Mouse (Mus musculus): ENCODE measurements around the gene Olfr638. TPM values are rescaled to one million over a fixed set of nuclear protein-coding genes. Genes with fewer than 3 reads are reported as not detected.
"Not testable (repeated sequence)": the region's sequence is repeated elsewhere in the genome, so short reads cannot be mapped to it uniquely, and the experiment has no call there.

Olfr638 gene
- not detected in 2 replicates for polyA plus RNA-seq (2015; fragmentation: Nextera tagmentation; extraction: Ambion mirVana)

DNA sequence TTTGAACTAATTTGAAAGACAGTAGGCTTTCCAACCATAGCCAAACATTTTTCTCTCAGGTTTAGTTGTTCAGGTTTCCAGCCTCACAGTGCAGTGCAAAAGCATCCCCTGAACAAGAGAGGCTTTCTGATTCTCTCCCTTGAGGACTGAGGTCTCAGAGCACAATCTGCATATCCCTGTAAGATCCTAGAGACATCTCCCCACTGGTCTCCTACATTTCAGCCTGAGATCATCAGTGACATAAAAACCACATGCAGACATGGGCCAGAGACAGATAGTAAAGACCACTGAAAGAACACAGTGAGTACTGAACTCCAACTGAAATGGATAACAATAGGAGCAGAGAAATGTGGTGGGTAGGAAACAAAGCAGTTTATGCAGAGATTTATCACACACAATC, at the start of gene Olfr638:
Gene Olfr638, plus strand, starts transcription at position 301 of the 400 bp plus-strand sequence.
- Histone ChIP-seq H3K27ac (no peak within 1 kb of the TSS), H3K27me3 (no peaks in the 10 kb centered on the region), H3K36me3 (no peaks in the 10 kb centered on the region), H3K9ac (no peak within 1 kb of the TSS), H3K4me2 (no peak within 1 kb of the TSS), H3K9me3 (replicated peaks) (no peaks in the 10 kb centered on the region), H3K4me1 (no peaks in the 10 kb centered on the region), H3K4me3 (replicated peaks) (no peak within 1 kb of the TSS)
- no peak for ATAC-seq (replicated peaks; ENCODE audit: low FRiP score)

DNA sequence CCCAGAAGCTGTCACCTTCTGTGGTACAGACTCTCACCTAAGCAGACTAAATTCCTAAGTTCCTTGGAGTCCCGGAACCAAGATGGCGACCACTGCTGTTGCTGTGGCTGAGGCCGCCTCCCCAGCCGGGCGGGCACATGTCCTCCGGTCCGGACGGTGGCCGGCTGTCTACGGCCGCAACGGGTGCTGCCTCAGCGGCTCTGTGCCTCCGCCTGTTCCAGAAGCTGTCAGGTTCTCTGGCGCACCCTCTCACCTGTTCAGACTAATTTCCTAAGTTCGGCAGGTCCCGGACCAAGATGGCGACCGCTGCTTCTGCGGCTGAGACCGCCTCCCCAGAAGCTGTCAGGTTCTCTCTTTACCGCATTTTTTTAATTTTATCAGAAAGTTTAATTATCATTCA, 31.7 kb upstream of the Olfr638 start:
- not testable (repeated sequence) for H3K9ac ChIP-seq; ATAC-seq (replicated peaks; ENCODE audit: low FRiP score)
- WGBS: 96% methylated on average over 22 of the region's 22 CpGs

DNA sequence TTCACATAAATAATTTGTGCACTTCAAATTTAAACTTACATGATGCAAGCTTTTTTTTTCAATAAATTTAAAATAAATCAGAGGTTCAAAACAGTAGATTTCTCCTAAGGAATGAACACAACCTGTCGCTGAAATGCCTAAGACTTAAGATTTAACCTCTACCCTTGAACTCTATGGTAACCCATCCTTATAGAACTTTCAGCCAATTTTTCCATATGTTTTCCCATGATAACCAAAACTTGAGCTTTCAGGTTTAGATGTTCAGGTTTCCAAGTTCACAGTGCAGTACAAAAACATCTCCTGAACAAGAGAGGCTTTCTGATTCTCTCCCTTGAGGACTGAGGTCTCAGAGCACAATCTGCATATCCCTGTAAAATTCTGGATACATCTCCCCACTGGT, 27.7 kb upstream of the Olfr638 start, which contains the start of gene Olfr635:
Gene Olfr635, plus strand, starts transcription at position 301 of the 400 bp plus-strand sequence.
- 82% methylated on average over 1 of the region's 1 CpGs for WGBS
- H3K4me2 ChIP-seq: no peak within 1 kb of the TSS

More for the DNA sequence above, 31.7 kb upstream of the Olfr638 start:
- H3K4me3 ChIP-seq (replicated peaks); H3K27me3 ChIP-seq; H3K27ac ChIP-seq; H3K4me1 ChIP-seq; H3K4me2 ChIP-seq; H3K36me3 ChIP-seq; H3K9me3 ChIP-seq (replicated peaks): not testable (repeated sequence)

DNA sequence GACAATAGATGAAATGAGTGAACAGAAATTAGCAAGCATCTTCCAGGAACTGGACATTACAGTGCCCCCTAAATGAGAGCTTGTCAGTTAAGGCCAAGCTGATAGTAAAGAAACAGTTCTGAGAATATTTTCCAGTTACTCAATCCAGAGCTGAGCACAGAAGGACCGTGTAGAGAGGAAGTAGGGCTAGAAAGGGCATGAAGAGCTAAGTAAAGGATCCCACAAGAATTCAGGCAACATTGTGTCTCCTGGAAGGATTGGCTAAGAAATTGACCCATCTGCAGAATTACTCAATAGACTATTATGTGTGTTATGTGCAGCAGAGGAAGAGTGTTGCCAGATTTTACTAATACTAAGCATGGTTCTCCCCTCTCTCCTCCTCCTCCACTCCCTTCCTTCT, 26.8 kb upstream of the Olfr638 start:
- H3K4me1 ChIP-seq: no peaks in the 10 kb centered on the region
- H3K9ac ChIP-seq: no peak overlapping the region
- no peak overlapping the region for H3K4me2 ChIP-seq
- H3K27ac ChIP-seq: no peak overlapping the region
- no peaks in the 10 kb centered on the region for H3K27me3 ChIP-seq
- 83% methylated on average over 1 of the region's 1 CpGs for WGBS
- no peaks in the 10 kb centered on the region for H3K9me3 ChIP-seq (replicated peaks)
- no peaks in the 10 kb centered on the region for H3K36me3 ChIP-seq
- no peak overlapping the region for H3K4me3 ChIP-seq (replicated peaks)
- ATAC-seq (replicated peaks; ENCODE audit: low FRiP score): no peak

More for the DNA sequence above, 27.7 kb upstream of the Olfr638 start, which contains the start of gene Olfr635:
- H3K4me3 ChIP-seq (replicated peaks): no peak within 1 kb of the TSS
- H3K27ac ChIP-seq: no peak within 1 kb of the TSS
- H3K36me3 ChIP-seq: no peaks in the 10 kb centered on the region
- no peaks in the 10 kb centered on the region for H3K4me1 ChIP-seq
- no peak within 1 kb of the TSS for H3K9ac ChIP-seq
- no peaks in the 10 kb centered on the region for H3K27me3 ChIP-seq
- no peaks in the 10 kb centered on the region for H3K9me3 ChIP-seq (replicated peaks)
- no peak for ATAC-seq (replicated peaks; ENCODE audit: low FRiP score)

DNA sequence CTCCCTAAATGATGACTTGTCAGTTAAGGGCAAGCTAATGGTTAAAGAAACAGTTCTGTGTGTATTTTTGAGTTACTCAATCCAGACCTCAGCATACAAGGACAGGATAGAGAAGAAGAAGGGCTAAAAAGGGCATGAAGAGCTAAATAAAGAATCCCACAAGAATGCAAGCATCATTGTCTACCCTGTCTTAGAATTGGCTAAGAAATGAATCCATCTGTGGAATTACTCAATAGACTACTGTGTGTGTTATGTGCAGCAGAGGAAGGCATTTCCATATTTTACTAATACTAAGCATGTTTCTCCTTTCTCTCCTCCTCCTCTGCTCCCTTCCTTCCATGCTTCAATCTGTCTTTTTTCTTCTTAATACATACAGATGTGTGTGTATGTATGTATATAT, 578 bp downstream of the Olfr638 start:
- H3K27me3 ChIP-seq: no peaks in the 10 kb centered on the region
- no peak overlapping the region for H3K4me2 ChIP-seq
- H3K36me3 ChIP-seq: no peaks in the 10 kb centered on the region
- no peaks in the 10 kb centered on the region for H3K9me3 ChIP-seq (replicated peaks)
- no peak overlapping the region for H3K9ac ChIP-seq
- H3K27ac ChIP-seq: no peak overlapping the region
- no peak for ATAC-seq (replicated peaks; ENCODE audit: low FRiP score)
- no peak overlapping the region for H3K4me3 ChIP-seq (replicated peaks)
- H3K4me1 ChIP-seq: no peaks in the 10 kb centered on the region

DNA sequence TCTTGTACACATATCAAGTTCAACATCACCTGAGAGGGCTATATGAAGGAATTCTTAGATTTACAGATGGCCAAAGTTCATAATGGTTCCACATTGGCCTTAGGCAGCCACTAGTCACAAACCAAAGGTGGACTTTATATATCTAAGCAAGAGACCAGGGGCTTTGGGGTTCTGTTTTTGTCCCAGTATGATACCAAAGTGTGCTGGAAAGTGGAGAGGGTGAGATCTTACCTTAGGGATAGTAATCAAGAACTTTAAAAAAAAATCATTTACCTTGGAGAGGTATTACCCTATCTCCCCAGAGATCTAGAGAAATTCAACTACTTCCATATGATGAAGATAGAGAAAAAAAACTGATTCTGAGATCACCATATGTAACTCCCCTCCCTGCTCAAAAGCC, 18.7 kb downstream of the Olfr638 start, which contains the start of gene Olfr639:
Gene Olfr639, minus strand, starts transcription at position 101 of the 400 bp plus-strand sequence.
- H3K4me3 ChIP-seq (replicated peaks): no peak within 1 kb of the TSS
- H3K36me3 ChIP-seq: no peaks in the 10 kb centered on the region
- H3K27me3 ChIP-seq: no peaks in the 10 kb centered on the region
- H3K4me1 ChIP-seq: no peaks in the 10 kb centered on the region
- no peak within 1 kb of the TSS for H3K4me2 ChIP-seq
- no peak within 1 kb of the TSS for H3K9ac ChIP-seq
- no peak within 1 kb of the TSS for H3K27ac ChIP-seq
- H3K9me3 ChIP-seq (replicated peaks): no peaks in the 10 kb centered on the region
- no peak for ATAC-seq (replicated peaks; ENCODE audit: low FRiP score)

DNA sequence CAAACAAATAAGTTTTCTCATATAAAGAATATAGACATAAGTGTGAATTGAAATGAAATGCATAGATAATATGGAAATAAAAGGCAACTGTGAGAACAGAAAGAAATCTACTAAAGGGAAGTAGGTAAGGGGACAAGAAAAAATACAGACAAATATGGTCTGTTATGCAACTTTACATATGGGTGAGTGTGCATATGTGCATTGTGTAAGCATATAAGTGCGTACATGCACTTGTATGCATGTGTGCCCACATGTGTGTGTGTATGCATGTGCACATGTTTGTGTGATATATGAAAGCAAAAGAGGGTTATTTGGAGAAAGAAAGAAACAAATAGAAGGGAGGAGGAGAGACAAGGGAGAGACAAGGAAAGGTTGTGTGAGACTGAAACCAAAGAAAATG, 20.4 kb downstream of the Olfr638 start:
- H3K27me3 ChIP-seq: no peaks in the 10 kb centered on the region
- WGBS: 93% methylated on average over 1 of the region's 1 CpGs

DNA sequence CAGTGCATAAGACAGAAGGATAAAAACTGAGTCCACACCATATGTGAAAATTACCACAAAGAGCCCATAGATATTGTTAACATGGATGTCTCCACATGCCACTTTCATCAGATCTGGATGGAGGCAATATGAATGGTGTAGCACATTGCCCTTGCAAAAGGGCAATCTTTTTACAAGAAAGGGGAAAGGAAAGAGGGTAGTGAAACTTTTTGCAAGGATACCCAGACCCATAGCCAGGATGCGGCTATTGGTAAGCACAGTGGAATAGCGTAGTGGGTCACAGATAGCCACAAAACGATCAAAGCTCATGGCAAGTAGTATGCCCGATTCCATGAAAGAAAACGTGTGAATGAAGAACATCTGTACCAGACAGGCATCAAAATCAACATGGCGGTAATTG, 23.1 kb downstream of the Olfr638 start:
- no peak overlapping the region for H3K27ac ChIP-seq
- no peak overlapping the region for H3K9ac ChIP-seq
- H3K4me3 ChIP-seq (replicated peaks): no peak overlapping the region
- H3K36me3 ChIP-seq: no peaks in the 10 kb centered on the region
- no peak for ATAC-seq (replicated peaks; ENCODE audit: low FRiP score)
- no peaks in the 10 kb centered on the region for H3K9me3 ChIP-seq (replicated peaks)
- H3K27me3 ChIP-seq: no peaks in the 10 kb centered on the region
- no peaks in the 10 kb centered on the region for H3K4me1 ChIP-seq
- WGBS: 94% methylated on average over 6 of the region's 6 CpGs
- H3K4me2 ChIP-seq: no peak overlapping the region

More for the DNA sequence above, 20.4 kb downstream of the Olfr638 start:
- Histone ChIP-seq H3K9ac (no peak overlapping the region), H3K27ac (no peak overlapping the region), H3K4me3 (replicated peaks) (no peak overlapping the region), H3K4me1 (no peaks in the 10 kb centered on the region), H3K9me3 (replicated peaks) (no peaks in the 10 kb centered on the region), H3K36me3 (no peaks in the 10 kb centered on the region), H3K4me2 (no peak overlapping the region)
- ATAC-seq (replicated peaks; ENCODE audit: low FRiP score): no peak

DNA sequence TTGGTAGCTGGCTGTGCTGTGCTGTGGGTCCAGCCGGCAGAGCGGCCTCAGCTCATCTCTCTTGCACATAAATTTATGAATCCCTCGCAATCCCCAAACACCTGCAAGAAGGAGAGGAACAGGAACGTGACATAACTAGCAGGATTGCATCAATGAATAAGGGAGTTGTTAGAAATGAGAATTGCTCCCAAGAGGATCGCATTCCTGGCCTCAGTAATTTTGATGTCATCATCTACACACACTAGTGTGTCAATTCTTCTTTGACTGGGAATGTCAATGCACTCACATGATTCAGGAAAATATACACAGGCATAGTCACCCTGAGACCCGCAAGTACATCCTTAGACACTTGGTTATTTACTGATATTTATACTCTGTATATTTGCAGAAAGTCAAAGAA, 26.9 kb downstream of the Olfr638 start, which contains the start of gene Olfr640:
Gene Olfr640, minus strand, starts transcription at position 101 of the 400 bp plus-strand sequence.
- WGBS: 78% methylated on average over 6 of the region's 6 CpGs
- Histone ChIP-seq H3K27me3 (no peaks in the 10 kb centered on the region), H3K9ac (no peak within 1 kb of the TSS), H3K4me3 (replicated peaks) (no peak within 1 kb of the TSS), H3K4me1 (no peaks in the 10 kb centered on the region), H3K27ac (no peak within 1 kb of the TSS), H3K9me3 (replicated peaks) (no peaks in the 10 kb centered on the region), H3K4me2 (no peak within 1 kb of the TSS), H3K36me3 (no peaks in the 10 kb centered on the region)
- ATAC-seq (replicated peaks; ENCODE audit: low FRiP score): no peak

DNA sequence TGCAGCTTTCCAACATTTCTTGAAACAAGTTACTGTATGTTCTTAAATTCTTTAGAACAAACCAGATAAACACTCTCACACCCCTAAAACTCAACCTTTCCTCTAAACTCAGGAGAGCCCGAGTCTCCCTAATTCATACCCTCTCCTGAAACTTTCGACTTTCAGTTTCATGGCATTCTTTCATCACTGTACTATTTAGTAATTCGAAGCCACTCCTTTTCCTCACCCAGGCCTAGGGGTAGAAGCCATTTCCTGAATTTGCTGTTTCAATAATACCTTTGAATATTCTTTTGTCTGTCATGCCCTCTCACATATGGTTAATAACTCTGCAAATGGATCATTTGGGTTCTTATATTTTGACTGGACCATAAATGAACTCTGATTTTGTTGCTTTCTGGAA, 28.4 kb downstream of the Olfr638 start:
- Histone ChIP-seq H3K27me3 (no peaks in the 10 kb centered on the region), H3K4me1 (no peaks in the 10 kb centered on the region), H3K27ac (no peak overlapping the region), H3K9me3 (replicated peaks) (no peaks in the 10 kb centered on the region), H3K4me2 (no peak overlapping the region), H3K36me3 (no peaks in the 10 kb centered on the region), H3K9ac (no peak overlapping the region), H3K4me3 (replicated peaks) (no peak overlapping the region)
- WGBS: 79% methylated on average over 3 of the region's 3 CpGs
- no peak for ATAC-seq (replicated peaks; ENCODE audit: low FRiP score)

DNA sequence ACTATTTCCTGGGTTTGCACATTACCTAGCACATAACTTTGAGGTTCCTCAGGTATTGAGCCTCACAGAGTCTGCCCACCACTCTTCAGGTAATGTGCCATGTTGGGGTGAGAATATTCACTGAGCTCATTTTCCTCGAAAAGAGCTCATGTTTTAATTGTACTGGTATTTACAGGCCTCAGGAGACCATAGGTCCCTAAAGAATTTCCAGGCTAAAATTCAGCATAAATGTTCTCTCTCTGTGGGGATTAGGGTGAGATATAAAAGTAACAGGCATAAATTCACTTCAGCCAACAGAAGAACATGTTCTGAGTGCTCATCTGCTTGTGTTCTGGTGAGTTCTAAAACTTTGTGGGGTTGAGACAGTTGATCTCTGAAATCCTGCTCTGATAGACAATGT, 36.6 kb downstream of the Olfr638 start, which contains the start of gene Olfr641:
Gene Olfr641, plus strand, starts transcription at position 301 of the 400 bp plus-strand sequence.
- no peak within 1 kb of the TSS for H3K4me2 ChIP-seq
- H3K27me3 ChIP-seq: no peaks in the 10 kb centered on the region
- no peaks in the 10 kb centered on the region for H3K9me3 ChIP-seq (replicated peaks)
- 82% methylated on average over 1 of the region's 1 CpGs for WGBS
- H3K9ac ChIP-seq: no peak within 1 kb of the TSS
- H3K27ac ChIP-seq: no peak within 1 kb of the TSS
- no peaks in the 10 kb centered on the region for H3K4me1 ChIP-seq
- no peak within 1 kb of the TSS for H3K4me3 ChIP-seq (replicated peaks)
- ATAC-seq (replicated peaks; ENCODE audit: low FRiP score): no peak
- H3K36me3 ChIP-seq: no peaks in the 10 kb centered on the region

DNA sequence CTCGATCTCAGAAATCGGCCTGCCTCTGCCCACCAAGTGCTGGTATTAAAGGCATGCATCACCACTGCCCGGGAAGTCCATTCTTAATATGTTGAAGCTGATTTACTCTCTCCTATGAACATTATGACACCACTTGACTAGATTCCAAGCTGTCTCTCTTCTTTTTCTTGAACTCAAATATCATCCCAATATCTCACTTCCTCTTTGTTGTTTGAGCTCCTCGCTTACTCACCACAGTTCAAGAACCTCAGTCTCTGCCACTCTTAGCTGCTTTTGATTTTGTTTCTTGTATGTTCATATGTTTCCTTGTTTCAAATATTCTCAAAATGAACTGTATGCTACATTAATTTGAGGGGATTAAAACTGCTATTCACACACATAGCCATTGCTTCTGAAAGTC, 52.2 kb downstream of the Olfr638 start:
- ATAC-seq (replicated peaks; ENCODE audit: low FRiP score): no peak
- Histone ChIP-seq H3K9me3 (replicated peaks) (no peaks in the 10 kb centered on the region), H3K27ac (no peak overlapping the region), H3K4me1 (no peaks in the 10 kb centered on the region), H3K27me3 (no peaks in the 10 kb centered on the region), H3K9ac (no peak overlapping the region), H3K36me3 (no peaks in the 10 kb centered on the region), H3K4me2 (no peak overlapping the region), H3K4me3 (replicated peaks) (no peak overlapping the region)
- 87% methylated on average over 4 of the region's 4 CpGs for WGBS

DNA sequence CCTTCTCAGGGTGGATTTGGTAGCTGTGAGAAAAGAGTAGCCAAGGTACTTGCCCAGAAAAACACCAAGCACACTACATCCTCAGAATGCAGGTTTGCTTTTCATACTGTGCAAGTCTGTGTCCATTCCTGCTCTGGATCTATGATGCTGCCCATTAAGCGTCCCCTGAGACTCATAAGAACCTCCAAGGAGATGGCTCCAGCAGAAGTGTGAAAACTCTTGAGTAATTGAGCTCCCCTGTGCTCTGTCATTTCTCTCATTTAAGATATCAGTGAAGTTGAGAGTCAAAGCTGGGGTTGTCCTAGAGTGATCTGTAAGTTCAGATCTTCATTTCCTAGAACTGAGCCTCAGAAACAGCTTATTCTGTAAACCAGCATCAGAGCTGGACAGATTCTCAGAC, 54.0 kb downstream of the Olfr638 start, which contains the start of gene Olfr642:
Gene Olfr642, minus strand, starts transcription at position 101 of the 400 bp plus-strand sequence.
- Histone ChIP-seq H3K4me3 (replicated peaks) (no peak within 1 kb of the TSS), H3K27ac (no peak within 1 kb of the TSS), H3K9ac (no peak within 1 kb of the TSS), H3K36me3 (no peaks in the 10 kb centered on the region), H3K27me3 (no peaks in the 10 kb centered on the region), H3K4me2 (no peak within 1 kb of the TSS), H3K9me3 (replicated peaks) (no peaks in the 10 kb centered on the region), H3K4me1 (no peaks in the 10 kb centered on the region)
- 78% methylated on average over 1 of the region's 1 CpGs for WGBS
- ATAC-seq (replicated peaks; ENCODE audit: low FRiP score): no peak

Data from kidney, embryonic 15.5 days (tissue).